Mouse (Mus musculus) heart, postnatal 0 days (tissue): ENCODE results near the gene Pth1r.

Experiments used
- CTCF ChIP-seq: IDR thresholded peaks from 2 replicates; pipeline ENCODE4 v1.5.1; 2016; ENCODE audit warnings: antibody characterized with exemption, control low read depth, low read depth
- EP300 ChIP-seq: IDR thresholded peaks from 2 replicates; pipeline ENCODE4 v1.6.1; 2016; ENCODE audit warnings: antibody characterized with exemption, low read depth

DNA sequence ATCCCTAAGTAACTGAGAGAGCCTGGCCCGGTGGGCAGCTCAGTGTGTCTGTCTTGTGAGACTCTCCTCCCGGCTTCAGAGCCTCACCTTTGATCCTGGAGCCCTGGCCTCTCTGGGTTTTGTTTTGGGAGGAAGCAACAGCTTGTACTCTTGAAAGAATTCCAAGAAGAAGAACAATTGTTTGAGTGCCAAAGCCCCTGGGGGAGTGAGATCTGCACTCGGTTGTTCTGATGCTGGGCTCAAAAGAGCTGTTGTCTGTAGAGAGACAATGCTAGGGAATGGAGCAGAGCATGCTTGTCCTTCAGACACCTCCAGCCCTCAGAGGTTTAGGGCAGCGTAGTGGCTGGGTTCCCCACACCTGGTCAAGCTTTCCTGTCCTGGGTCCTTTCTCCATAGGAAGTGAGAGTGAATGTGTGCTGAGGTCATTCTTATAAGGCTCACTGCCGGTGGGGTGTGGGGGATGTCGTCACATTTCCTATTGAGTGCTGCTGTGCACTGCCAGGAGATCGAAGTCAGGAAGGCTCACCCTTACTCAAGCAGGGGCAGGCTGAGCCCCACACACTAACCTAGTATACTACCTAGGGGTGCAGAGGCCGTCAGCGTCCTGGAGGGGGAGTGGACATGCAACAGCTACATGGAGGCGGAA is 73.7 kb downstream of the Pth1r start:
- no peak for TF ChIP-seq CTCF
- TF ChIP-seq EP300, result no peak; the same call in 1 of the 2 replicates
